Mouse (Mus musculus) bone marrow macrophage, adult 2 months (primary cell): ENCODE measurements around the gene Bcan. TPM values are rescaled to one million over a fixed set of nuclear protein-coding genes. Genes with fewer than 3 reads are reported as not detected.

Experiments
- H3K27ac ChIP-seq: 2 replicates; pipeline ENCODE4 v1.5.1; 2012; ENCODE audit warnings: low read depth, low read length; ENCODE audit not compliant: insufficient read depth
- H3K4me1 ChIP-seq: 2 replicates; pipeline ENCODE4 v1.6.1; 2012; ENCODE audit warnings: low read length; ENCODE audit not compliant: control insufficient read depth, insufficient read depth
- H3K4me3 ChIP-seq: 2 replicates; pipeline ENCODE4 v1.5.1; 2012; ENCODE audit warnings: mild to moderate bottlenecking, low read length, moderate library complexity; ENCODE audit not compliant: insufficient read depth
- CTCF ChIP-seq: IDR thresholded peaks from 2 replicates; pipeline ENCODE4 v1.5.1; 2012; ENCODE audit warnings: low read depth, mild to moderate bottlenecking, low read length, moderate library complexity
- POLR2A ChIP-seq: IDR thresholded peaks from 2 replicates; pipeline ENCODE4 v1.6.1; 2012; ENCODE audit warnings: mild to moderate bottlenecking, low read depth, low read length, borderline replicate concordance
- polyA plus RNA-seq: library from polyadenylated mRNA; stranded (reverse); fragments of >200 nt; gene quantifications from 2 replicates; pipeline ENCODE4 v1.2.4, GENCODE M21; 2012; ENCODE audit not compliant: missing spikeins, insufficient read depth, insufficient read length

The Bcan gene
- polyA plus RNA-seq = not detected in 2 replicates

- no peaks in the 10 kb centered on the region for H3K4me1 ChIP-seq
- peak within 1 kb of the TSS; percentile 10; the same call in 1 of the 2 replicates for H3K4me3 ChIP-seq
- TF ChIP-seq CTCF (no peak), POLR2A (no peak)
- no peak within 1 kb of the TSS for H3K27ac ChIP-seq
Observed at GRCm38 (mm10) chr3:88000181-88000580, at the start of gene Bcan. Gene Bcan (minus strand): TSS chr3:88000230.

GRCm38 (mm10) chr3:88049532-88049931, 49.5 kb upstream of the Bcan start:
- Histone ChIP-seq H3K4me1 (0 out of 2 replicates have a peak, but pooled peaks cover 3% of the 10 kb centered on the region), H3K4me3 (no peak overlapping the region), H3K27ac (no peak overlapping the region)
- no peak for TF ChIP-seq CTCF
- no peak for TF ChIP-seq POLR2A

- Histone ChIP-seq H3K27ac (peak within 1 kb of the TSS; percentile 25), H3K4me1 (peaks cover 6% of the 10 kb centered on the region; the same call in 1 of the 2 replicates), H3K4me3 (peak within 1 kb of the TSS; percentile 97)
- TF ChIP-seq POLR2A = no peak
- peak; percentile 6; the same call in 1 of the 2 replicates for TF ChIP-seq CTCF
Observed at GRCm38 (mm10) chr3:88042661-88043421, 42.8 kb upstream of the Bcan start, which contains the start of gene Gpatch4. Gene Gpatch4 (plus strand): TSS chr3:88043108.

GRCm38 (mm10) chr3:88035561-88036293, 35.7 kb upstream of the Bcan start:
- Histone ChIP-seq H3K27ac (no peak overlapping the region), H3K4me1 (peaks cover 9% of the 10 kb centered on the region), H3K4me3 (no peak overlapping the region)
- TF ChIP-seq POLR2A (no peak), CTCF (no peak)

GRCm38 (mm10) chr3:88033506-88033905, 33.5 kb upstream of the Bcan start:
- Histone ChIP-seq H3K4me3 (no peak overlapping the region), H3K4me1 (peaks cover 9% of the 10 kb centered on the region), H3K27ac (no peak overlapping the region)
- no peak for TF ChIP-seq CTCF

GRCm38 (mm10) chr3:88030608-88031395, 30.8 kb upstream of the Bcan start:
- TF ChIP-seq POLR2A (no peak), CTCF (no peak)
- Histone ChIP-seq H3K4me3 (no peak overlapping the region), H3K27ac (no peak overlapping the region), H3K4me1 (peaks cover 4% of the 10 kb centered on the region; the same call in 1 of the 2 replicates)

- TF ChIP-seq POLR2A (no peak), CTCF (no peak)
- H3K4me3 ChIP-seq = no peak within 1 kb of the TSS
- H3K27ac ChIP-seq = no peak within 1 kb of the TSS
- H3K4me1 ChIP-seq = no peaks in the 10 kb centered on the region
Observed at GRCm38 (mm10) chr3:88027434-88028186, 27.6 kb upstream of the Bcan start, which contains the start of gene Hapln2. Gene Hapln2 (minus strand): TSS chr3:88027583.

- H3K27ac ChIP-seq = no peak overlapping the region
- TF ChIP-seq POLR2A (no peak), CTCF (no peak)
- H3K4me3 ChIP-seq = no peak overlapping the region
- no peaks in the 10 kb centered on the region for H3K4me1 ChIP-seq
Observed at GRCm38 (mm10) chr3:88026823-88027222, 26.8 kb upstream of the Bcan start.
